Mouse (Mus musculus) ES-E14 (cell line): Measurements from ENCODE around the gene Pnpla2.

Experiments used
- CHD2 ChIP-seq: IDR thresholded peaks from 2 replicates; pipeline ENCODE4 v1.6.1; 2014; ENCODE audit warnings: mild to moderate bottlenecking, low read depth, low read length, inconsistent platforms
- HCFC1 ChIP-seq: IDR thresholded peaks from 2 replicates; pipeline ENCODE4 v1.6.1; 2012; ENCODE audit warnings: low read length, inconsistent platforms, borderline replicate concordance; ENCODE audit not compliant: insufficient read depth
- MAFK ChIP-seq: IDR thresholded peaks from 2 replicates; pipeline ENCODE4 v1.6.1; 2014; ENCODE audit warnings: mild to moderate bottlenecking, low read depth, low read length, inconsistent platforms; ENCODE audit not compliant: insufficient read depth
- ZC3H11A ChIP-seq: IDR thresholded peaks from 2 replicates; pipeline ENCODE4 v1.6.1; 2012; ENCODE audit warnings: low read depth, mild to moderate bottlenecking, inconsistent platforms, low read length, borderline replicate concordance

DNA sequence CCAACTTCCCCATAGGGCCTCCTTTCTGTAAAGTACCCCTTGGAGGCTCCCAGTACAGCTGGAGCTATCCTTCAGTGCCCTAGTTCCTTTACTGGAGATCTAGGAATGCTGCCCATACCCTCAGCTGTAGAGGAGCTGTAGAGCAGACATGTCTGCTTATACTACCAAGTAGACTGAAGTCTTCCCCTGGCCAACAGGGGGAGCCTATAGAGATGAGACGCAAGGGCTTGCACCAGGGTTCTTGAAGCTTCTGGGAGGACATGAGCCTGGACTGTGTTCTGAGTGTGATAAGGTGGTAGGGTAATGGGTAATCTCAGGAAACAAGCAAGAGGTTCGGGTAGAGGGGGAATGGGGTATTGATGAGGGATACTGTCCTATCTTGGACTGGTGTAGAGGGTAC lies 36.2 kb downstream of the Pnpla2 start:
- TF ChIP-seq ZC3H11A (no peak), HCFC1 (no peak), CHD2 (no peak), MAFK (no peak)
